Comparison of ENCODE assay signal across 28 mouse cellular contexts in genomic region chr1:106019854-106020253, GRCm38 (mm10). TPM values are rescaled to one million over a fixed set of nuclear protein-coding genes. Genes with fewer than 3 reads are reported as not detected.
DNase-seq lines count a peak whose midpoint lies in the region; ATAC-seq and TF ChIP-seq lines count a peak whose summit lies in the region.
"Had no signal": no experiment of that assay in that cellular context is flagged by ENCODE, and none has a peak within 500 bp of the region (broad histone marks: within the 10 kb centered on the region; RNA-seq: fewer than 3 reads in every experiment).

No protein-coding gene starts in this region.

- no peak overlapping the region for H3K27ac ChIP-seq in liver, postnatal 0 days (ENCODE audit: low read depth)
- H3K27ac ChIP-seq in liver, embryonic 11.5 days (ENCODE audit: low read depth, low read length): no peak overlapping the region
- H3K27ac ChIP-seq in intestine, postnatal 0 days (ENCODE audit: low read depth, low read length): no peak overlapping the region
- H3K27ac ChIP-seq: embryonic facial prominence, embryonic 12.5 days; gastrocnemius, adult 2 months; heart, embryonic 15.5 days; hindbrain, embryonic 12.5 days; limb, embryonic 10.5 days; limb, embryonic 15.5 days; liver, embryonic 14.5 days; midbrain, embryonic 13.5 days had no signal

- no peaks in the 10 kb centered on the region for H3K4me1 ChIP-seq in liver, postnatal 0 days (ENCODE audit: insufficient read depth)
- H3K4me1 ChIP-seq in liver, embryonic 11.5 days (replicated peaks; ENCODE audit: control insufficient read depth, insufficient read depth, low read length): 0 out of 2 replicates have a peak, but pooled peaks cover 5% of the 10 kb centered on the region
- no peaks in the 10 kb centered on the region for H3K4me1 ChIP-seq in intestine, postnatal 0 days (replicated peaks; ENCODE audit: control insufficient read depth, insufficient read depth, low read length)
- H3K4me1 ChIP-seq: embryonic facial prominence, embryonic 12.5 days; heart, embryonic 15.5 days; hindbrain, embryonic 12.5 days; limb, embryonic 10.5 days; limb, embryonic 15.5 days; midbrain, embryonic 13.5 days had no signal

- H3K9ac ChIP-seq in liver, postnatal 0 days (replicated peaks): no peak overlapping the region
- H3K9ac ChIP-seq in liver, embryonic 11.5 days (ENCODE audit: low read depth, low read length): no peak overlapping the region
- H3K9ac ChIP-seq in intestine, postnatal 0 days (ENCODE audit: low read depth, low read length): no peak overlapping the region
- H3K9ac ChIP-seq: embryonic facial prominence, embryonic 12.5 days; heart, embryonic 15.5 days; hindbrain, embryonic 12.5 days; limb, embryonic 15.5 days; liver, embryonic 14.5 days; lung, embryonic 14.5 days; midbrain, embryonic 13.5 days had no signal

- H3K9me3 ChIP-seq in liver, postnatal 0 days (ENCODE audit: low read length): no peaks in the 10 kb centered on the region
- H3K9me3 ChIP-seq in liver, embryonic 11.5 days (ENCODE audit: control insufficient read depth, low read length): no peaks in the 10 kb centered on the region
- no peaks in the 10 kb centered on the region for H3K9me3 ChIP-seq in intestine, postnatal 0 days (ENCODE audit: control insufficient read depth)
- H3K9me3 ChIP-seq: embryonic facial prominence, embryonic 12.5 days; heart, embryonic 15.5 days; hindbrain, embryonic 12.5 days; limb, embryonic 10.5 days; limb, embryonic 15.5 days; midbrain, embryonic 13.5 days had no signal

- peaks cover 83% of the 10 kb centered on the region for H3K36me3 ChIP-seq in liver, postnatal 0 days (replicated peaks; ENCODE audit: insufficient read depth, low read length)
- H3K36me3 ChIP-seq in liver, embryonic 11.5 days (ENCODE audit: control insufficient read depth, insufficient read depth, low read length): peaks cover 12% of the 10 kb centered on the region
- H3K36me3 ChIP-seq in intestine, postnatal 0 days (ENCODE audit: control insufficient read depth, insufficient read depth): peaks cover 79% of the 10 kb centered on the region

- WGBS in liver, postnatal 0 days (ENCODE audit: insufficient replicate concordance): 55% methylated on average over 6 of the region's 6 CpGs
- WGBS in liver, embryonic 11.5 days: 73% methylated on average over 6 of the region's 6 CpGs
- 82% methylated on average over 6 of the region's 6 CpGs for WGBS in intestine, postnatal 0 days

- TF ChIP-seq EP300 in liver, postnatal 0 days (IDR thresholded peaks at IDR 0.05; ENCODE audit: low read depth): no peak

- DNase-seq in liver, postnatal 0 days: no peak
- DNase-seq in liver, embryonic 11.5 days (ENCODE audit: low spot score): no peak
- peak; percentile 35 to 41 for DNase-seq in B cell, adult 2 months
- DNase-seq in cerebellum, adult 11-12 months: no peak
- DNase-seq in lung, postnatal 25 days (ENCODE audit: low spot score): no peak
- DNase-seq: adrenal gland, postnatal 25 days; cerebellum, adult 9-10 months; cerebellum, postnatal 36 days; embryo, embryonic 11 days; gastrocnemius, adult 2 months; gastrocnemius, postnatal 36 days; kidney, postnatal 14 days; layer of hippocampus, adult 9-11 months; lung, embryonic 14.5 days; lung, postnatal 14 days; right cerebral cortex, postnatal 14 days had no signal

- no peak for ATAC-seq in liver, postnatal 0 days
- ATAC-seq in liver, embryonic 11.5 days (replicated peaks; ENCODE audit: low FRiP score): no peak
- peak; percentile 58 for ATAC-seq in common myeloid progenitor, adult 5-6 weeks (replicated peaks; ENCODE audit: low read depth, poor library complexity, severe bottlenecking)
- peak; percentile 59 for ATAC-seq in megakaryocyte progenitor cell, adult 5-6 weeks (replicated peaks; ENCODE audit: poor library complexity)
- ATAC-seq in intestine, postnatal 0 days: no peak
- ATAC-seq: forebrain, embryonic 14.5 days; intestine, embryonic 16.5 days; midbrain, embryonic 13.5 days had no signal

- H3K27me3 ChIP-seq in liver, postnatal 0 days (ENCODE audit: insufficient read depth, low read length): no peaks in the 10 kb centered on the region
- no peaks in the 10 kb centered on the region for H3K27me3 ChIP-seq in liver, embryonic 11.5 days (replicated peaks; ENCODE audit: control insufficient read depth, insufficient read depth, low read length)
- no peaks in the 10 kb centered on the region for H3K27me3 ChIP-seq in intestine, postnatal 0 days (replicated peaks; ENCODE audit: control insufficient read depth, insufficient read depth, low read length)
- H3K27me3 ChIP-seq: embryonic facial prominence, embryonic 12.5 days; heart, embryonic 15.5 days; hindbrain, embryonic 12.5 days; limb, embryonic 15.5 days; midbrain, embryonic 13.5 days had no signal

- TF ChIP-seq CTCF in liver, postnatal 0 days (IDR thresholded peaks at IDR 0.05; ENCODE audit: low read depth): no peak
- TF ChIP-seq CTCF in intestine, postnatal 0 days (IDR thresholded peaks at IDR 0.05; ENCODE audit: low read depth): no peak

- H3K4me2 ChIP-seq in liver, postnatal 0 days (ENCODE audit: low read depth, low read length): peak overlapping the region; percentile 24; the same call in 1 of the 2 replicates
- H3K4me2 ChIP-seq in liver, embryonic 11.5 days: no peak overlapping the region
- no peak overlapping the region for H3K4me2 ChIP-seq in intestine, postnatal 0 days (replicated peaks; ENCODE audit: low read depth)
- H3K4me2 ChIP-seq: embryonic facial prominence, embryonic 12.5 days; heart, embryonic 15.5 days; hindbrain, embryonic 12.5 days; limb, embryonic 15.5 days; lung, embryonic 14.5 days; midbrain, embryonic 13.5 days had no signal

- H3K4me3 ChIP-seq in liver, postnatal 0 days (ENCODE audit: low read depth, low read length): no peak overlapping the region
- H3K4me3 ChIP-seq in liver, embryonic 11.5 days (ENCODE audit: low read depth, low read length): no peak overlapping the region
- H3K4me3 ChIP-seq in intestine, postnatal 0 days (ENCODE audit: low read depth, low read length): no peak overlapping the region
- H3K4me3 ChIP-seq: embryonic facial prominence, embryonic 12.5 days; gastrocnemius, adult 2 months; heart, embryonic 15.5 days; hindbrain, embryonic 12.5 days; limb, embryonic 10.5 days; limb, embryonic 15.5 days; midbrain, embryonic 13.5 days had no signal

RNA-seq across cellular contexts. Expression of gene Zcchc2, which starts 29.6 kb away (rescaled TPM):
- 1.4 and 1.6 TPM in 2 replicates for polyA plus RNA-seq in liver, postnatal 0 days (2015; fragmentation: Nextera tagmentation; extraction: Ambion mirVana)
- 3.4 and 3.9 TPM in 2 replicates for polyA plus RNA-seq in liver, embryonic 11.5 days (2014; fragmentation: Nextera tagmentation; extraction: Ambion mirVana)
- total RNA-seq in common myeloid progenitor, adult 5-6 weeks (2017): 19.6 and 22.2 TPM in 2 replicates
- 22.2 and 25.0 TPM in 2 replicates for total RNA-seq in megakaryocyte progenitor cell, adult 5-6 weeks (2015)
- total RNA-seq in megakaryocyte progenitor cell, adult 5-6 weeks (2017): 15.1 and 16.7 TPM in 2 replicates
- 1.5 and 1.6 TPM in 2 replicates for polyA plus RNA-seq in intestine, postnatal 0 days (2015; fragmentation: Nextera tagmentation; extraction: Ambion mirVana)

Comparison
In these comparisons a context has a peak if more than half of its experiments do, and no peak if none do; other contexts are left out.
1. ATAC-seq: peak in common myeloid progenitor, adult 5-6 weeks (single experiment) and megakaryocyte progenitor cell, adult 5-6 weeks (single experiment); none in liver, postnatal 0 days (single experiment), liver, embryonic 11.5 days (single experiment) and intestine, postnatal 0 days (single experiment).
2. DNase-seq: peak in B cell, adult 2 months (2 of 2); none in liver, postnatal 0 days (single experiment), liver, embryonic 11.5 days (single experiment), cerebellum, adult 11-12 months (single experiment) and lung, postnatal 25 days (single experiment).